Mouse (Mus musculus): ENCODE data around the gene Faf2. TPM values are rescaled to one million over a fixed set of nuclear protein-coding genes. Genes with fewer than 3 reads are reported as not detected.
A peak's percentile ranks its signal among the peaks of the same experiment; 100 is the strongest.

Faf2 gene
- total RNA-seq, 2 experiments from 2014 or later = 18.4 to 35.7 TPM

GRCm38 (mm10) chr13:54675895-54676590 is 54.5 kb downstream of the Faf2 start:
- no peak for ATAC-seq (replicated peaks; ENCODE audit: low FRiP score, poor library complexity, severe bottlenecking)

- ATAC-seq (replicated peaks; ENCODE audit: low FRiP score, poor library complexity, severe bottlenecking) = no peak
These were observed 56.7 kb downstream of the Faf2 start for GRCm38 (mm10) chr13:54678263-54678662.

DNA sequence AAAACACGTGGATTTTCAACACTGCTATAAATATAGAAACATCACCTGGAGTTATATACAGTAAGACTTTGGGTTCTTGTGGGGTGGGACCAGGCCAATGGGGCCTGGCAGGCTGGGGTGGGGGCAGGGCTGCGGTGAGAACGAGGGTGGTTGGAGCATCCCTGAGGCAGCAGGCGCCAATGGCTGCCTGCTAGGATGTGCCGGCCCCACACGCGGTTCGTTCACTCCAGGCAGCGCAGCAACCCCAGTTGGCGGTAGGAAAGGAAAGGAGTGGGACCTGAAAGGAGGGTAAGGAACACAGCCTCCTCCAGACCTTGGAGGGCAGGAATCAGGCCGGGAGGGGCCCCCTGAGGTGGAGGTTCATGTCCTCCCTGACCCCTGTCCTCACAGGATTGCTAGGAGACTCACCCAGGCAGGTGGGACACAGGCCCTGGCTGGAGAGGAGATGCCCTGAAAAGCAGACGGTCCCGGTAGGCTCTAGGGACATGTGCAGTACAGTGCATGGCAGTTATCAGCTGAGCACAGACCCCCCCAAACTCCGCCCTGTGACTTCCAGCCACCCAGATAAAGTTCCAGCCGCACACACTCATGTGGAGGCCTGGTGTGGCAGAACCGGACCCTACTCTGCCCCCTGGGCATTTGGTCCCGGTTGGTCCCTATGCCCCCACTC is 58.7 kb downstream of the Faf2 start:
- peak; percentile 86 for ATAC-seq (replicated peaks; ENCODE audit: low FRiP score, poor library complexity, severe bottlenecking)

- peak; percentile 43 for ATAC-seq (replicated peaks; ENCODE audit: low FRiP score, poor library complexity, severe bottlenecking)
These were observed 59.7 kb downstream of the Faf2 start for GRCm38 (mm10) chr13:54681291-54681690.

GRCm38 (mm10) chr13:54683301-54683700 is 61.7 kb downstream of the Faf2 start:
- no peak for ATAC-seq (replicated peaks; ENCODE audit: low FRiP score, poor library complexity, severe bottlenecking)

DNA sequence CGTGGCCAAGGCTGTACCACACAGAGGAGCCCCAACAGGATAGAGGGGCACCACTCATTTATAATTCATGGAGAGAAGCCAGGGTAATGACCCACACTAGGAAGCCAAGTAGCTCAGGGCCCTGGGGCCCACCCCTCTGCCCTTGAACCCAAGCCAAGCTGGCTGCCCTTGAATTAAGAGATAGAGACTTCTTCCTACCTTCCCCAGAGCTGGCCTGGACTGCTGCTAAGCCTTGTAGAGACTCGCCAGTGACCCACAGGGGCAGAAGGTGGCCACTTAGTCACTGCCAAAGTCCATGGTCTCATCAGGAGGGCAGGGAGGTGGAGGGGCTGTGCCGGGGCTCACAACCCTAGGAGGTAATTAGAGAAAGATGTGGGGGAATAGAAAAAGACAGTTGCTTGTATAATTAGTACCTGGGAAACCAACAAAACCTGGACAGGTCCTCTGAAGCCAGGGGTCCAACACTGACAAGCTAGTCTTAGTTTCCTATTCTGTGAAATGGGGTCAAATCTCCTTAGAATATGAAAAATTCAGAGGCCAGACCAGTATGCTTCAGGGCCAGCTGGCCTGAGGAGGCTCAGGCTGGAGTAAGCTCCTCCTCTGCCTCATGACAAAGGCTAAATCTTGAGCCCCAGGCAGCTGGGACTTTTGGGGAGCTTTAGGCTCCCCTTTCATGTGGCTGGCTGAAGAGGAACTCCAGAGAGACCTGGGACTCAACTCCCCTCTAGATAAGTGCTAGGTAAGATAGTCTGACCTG is 62.7 kb downstream of the Faf2 start:
- no peak for ATAC-seq (replicated peaks; ENCODE audit: low FRiP score, poor library complexity, severe bottlenecking)

- ATAC-seq (replicated peaks; ENCODE audit: low FRiP score, poor library complexity, severe bottlenecking) = no peak
These were observed 63.6 kb downstream of the Faf2 start for GRCm38 (mm10) chr13:54685174-54685573.

DNA sequence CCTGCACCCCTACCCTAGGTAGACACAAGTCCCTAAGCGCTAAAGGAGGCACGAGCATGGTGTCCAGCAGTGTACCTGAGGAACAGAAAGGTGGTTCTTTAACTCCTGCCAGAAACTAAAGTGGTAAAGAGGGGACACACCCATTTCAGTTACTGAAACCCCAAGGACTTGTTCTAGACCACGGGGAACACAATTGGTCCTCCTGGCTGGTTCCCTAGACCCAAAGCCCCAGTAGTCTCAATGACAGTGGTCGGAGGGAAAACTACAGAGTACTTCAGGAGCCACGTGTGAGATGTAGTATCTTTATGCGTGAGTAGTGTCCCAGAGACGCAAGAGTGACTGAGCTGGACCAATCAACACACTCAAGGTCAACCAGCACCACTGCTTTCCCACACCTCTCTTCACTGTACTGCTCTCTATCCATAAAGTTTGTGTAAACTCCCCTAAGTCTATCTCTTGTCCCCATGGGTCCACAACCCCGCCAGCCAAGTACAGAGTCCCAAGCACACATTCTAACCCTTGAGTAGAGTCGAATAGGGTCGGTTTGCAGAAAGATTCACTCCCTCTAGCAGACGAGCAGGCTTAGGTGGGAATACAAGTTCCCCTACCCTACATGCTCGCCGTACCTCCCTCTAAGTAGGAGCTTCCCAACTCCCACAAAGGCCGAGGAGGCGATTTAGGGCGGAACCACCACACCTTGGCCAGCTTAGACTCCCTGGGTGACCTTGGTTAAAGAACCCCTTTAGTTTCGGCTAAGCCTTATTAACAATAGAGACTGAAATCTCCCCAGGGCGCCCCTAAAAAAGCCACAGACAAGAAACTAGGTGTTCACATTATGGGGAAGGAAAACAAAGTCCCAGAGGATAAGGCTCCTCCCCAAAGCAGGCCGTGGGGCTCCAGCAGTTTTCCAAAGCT is 64.8 kb downstream of the Faf2 start:
- no peak for ATAC-seq (replicated peaks; ENCODE audit: low FRiP score, poor library complexity, severe bottlenecking)

DNA sequence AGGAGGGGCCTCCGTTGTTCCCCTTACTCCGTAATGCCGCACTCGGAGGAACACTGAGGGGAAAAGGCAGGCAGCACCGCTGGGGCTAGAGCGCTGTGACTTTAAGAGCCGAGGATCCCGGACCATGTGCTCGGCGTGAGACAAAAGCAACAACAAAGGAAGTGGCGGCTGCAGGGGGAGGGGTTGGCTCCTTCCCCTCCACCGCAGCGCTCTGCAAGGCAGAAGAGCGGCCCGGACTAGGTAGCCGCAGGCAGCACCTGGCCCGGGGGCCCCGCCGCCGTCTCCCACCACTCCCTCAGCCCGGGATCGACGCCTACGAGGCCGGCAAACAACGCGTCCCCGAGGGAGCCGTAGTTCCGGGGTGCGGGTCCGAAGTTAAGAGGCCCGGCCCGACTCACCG is 65.5 kb downstream of the Faf2 start:
- ATAC-seq (replicated peaks; ENCODE audit: low FRiP score, poor library complexity, severe bottlenecking) = peak; percentile 4; the same call in 1 of the 2 replicates

- ATAC-seq (replicated peaks; ENCODE audit: low FRiP score, poor library complexity, severe bottlenecking) = peak; percentile 75
These were observed 66.2 kb downstream of the Faf2 start for GRCm38 (mm10) chr13:54687575-54688424.

DNA sequence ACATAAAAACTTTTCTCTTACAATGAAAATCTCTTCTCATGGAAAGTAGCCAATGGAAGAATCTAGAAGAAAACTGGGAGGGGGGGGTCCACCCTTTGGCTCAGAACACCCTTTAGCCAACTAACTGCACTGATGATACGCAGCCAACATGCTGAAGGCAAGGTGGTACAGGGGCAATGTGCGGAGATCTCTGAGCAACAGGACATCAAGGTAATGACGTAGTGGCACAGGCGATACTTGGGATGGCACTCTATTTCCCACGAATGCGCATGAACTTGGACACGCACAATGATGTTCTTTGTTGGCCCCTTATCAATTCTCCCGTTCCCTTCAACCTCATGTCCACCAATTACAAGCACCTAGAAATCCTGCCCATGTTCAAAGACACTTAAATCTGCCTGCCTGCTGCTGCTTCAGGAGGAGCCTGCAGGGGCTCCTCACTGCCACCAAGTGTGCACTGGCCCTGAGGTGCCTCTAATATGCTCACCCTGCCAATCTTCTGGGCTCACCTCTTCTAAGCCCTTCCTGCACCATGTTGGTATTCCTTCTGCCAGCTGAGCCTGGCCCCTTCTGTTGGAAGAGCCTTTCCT is 68.7 kb downstream of the Faf2 start:
- ATAC-seq (replicated peaks; ENCODE audit: low FRiP score, poor library complexity, severe bottlenecking) = no peak

GRCm38 (mm10) chr13:54691737-54692136 is 70.2 kb downstream of the Faf2 start:
- ATAC-seq (replicated peaks; ENCODE audit: low FRiP score, poor library complexity, severe bottlenecking) = no peak

DNA sequence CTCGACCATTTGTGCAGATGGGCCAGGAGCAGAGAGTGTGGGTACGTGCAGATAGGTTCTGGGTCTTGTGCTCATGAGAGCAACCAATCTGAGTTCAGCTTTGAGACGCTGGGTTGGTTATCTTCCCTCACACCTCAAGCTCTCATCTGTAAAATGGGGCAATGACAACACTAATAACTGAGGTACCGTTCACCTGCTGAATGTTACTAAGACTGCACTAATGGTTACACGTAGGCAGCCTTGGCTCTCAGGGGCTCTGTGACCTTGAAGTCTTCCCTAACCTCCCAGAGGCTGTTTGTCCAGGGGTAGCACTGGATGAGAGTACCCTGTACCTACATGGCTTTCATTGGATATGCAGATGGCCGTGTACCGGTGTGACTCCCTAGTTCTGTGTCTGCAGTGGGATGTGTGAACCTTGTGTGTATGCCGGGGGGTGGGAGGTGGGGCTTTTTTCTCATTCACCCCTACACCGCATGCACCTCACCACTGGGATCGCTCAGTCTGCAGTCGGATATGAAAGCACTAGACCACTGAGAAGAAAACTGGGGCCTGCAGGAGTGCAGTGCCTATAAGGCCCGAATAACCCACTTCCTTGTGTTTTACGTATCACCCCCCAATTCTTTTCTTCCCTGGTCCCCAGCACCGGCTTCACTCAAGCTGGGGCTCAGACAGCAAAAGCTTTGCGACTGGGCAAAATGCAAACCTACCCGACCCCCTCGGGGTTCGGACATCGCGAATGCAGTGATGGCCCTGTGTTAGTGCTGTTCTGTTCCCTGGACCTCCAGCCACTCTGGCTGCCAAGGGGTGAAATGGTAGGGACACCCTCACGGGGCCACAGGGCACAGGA is 71.3 kb downstream of the Faf2 start:
- peak; percentile 8 for ATAC-seq (replicated peaks; ENCODE audit: low FRiP score, poor library complexity, severe bottlenecking)

- ATAC-seq (replicated peaks; ENCODE audit: low FRiP score, poor library complexity, severe bottlenecking) = peak; percentile 87
These were observed 72.2 kb downstream of the Faf2 start, which contains the start of gene Rnf44 for GRCm38 (mm10) chr13:54693558-54694347. Gene Rnf44 (minus strand): TSS chr13:54693907.

DNA sequence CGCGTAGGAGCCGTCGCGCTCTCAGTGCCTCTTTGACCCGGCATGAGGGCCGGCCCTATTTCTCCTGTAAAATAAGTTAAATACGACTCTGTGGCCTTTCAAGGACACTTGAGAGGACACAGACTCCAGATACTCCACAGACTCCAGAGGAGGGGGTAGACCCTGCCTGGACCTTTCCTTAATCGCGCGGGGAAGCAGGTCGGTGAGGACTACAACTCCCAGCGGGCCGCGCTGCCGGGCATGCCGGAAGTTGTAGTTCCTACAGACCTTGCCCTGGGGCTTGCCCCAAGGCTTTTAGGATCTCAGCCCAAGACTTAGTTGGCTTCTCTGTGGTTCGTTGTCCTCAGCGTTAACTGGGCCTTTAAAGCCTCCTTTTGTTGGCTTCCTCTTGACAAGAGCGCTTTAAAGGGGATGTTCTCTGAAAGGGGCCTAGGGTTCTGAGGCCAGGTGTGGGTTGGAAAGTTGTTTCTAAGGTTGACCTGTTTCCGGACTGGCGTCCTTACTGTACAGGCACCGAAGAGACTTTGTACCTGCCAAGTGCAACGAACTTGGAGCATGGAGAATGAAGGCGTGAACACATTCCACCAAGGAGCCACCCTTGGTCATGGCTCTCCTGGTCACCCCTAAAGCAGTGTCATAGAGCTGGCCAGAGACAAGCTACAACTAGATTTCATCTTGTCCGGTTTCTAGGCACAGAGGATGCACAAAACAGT is 72.9 kb downstream of the Faf2 start:
- peak; percentile 75 for ATAC-seq (replicated peaks; ENCODE audit: low FRiP score, poor library complexity, severe bottlenecking)

Data from erythroblast, adult 5-6 weeks (primary cell).